Mouse (Mus musculus) erythroblast, embryonic 14.5 days (primary cell): ENCODE measurements around the gene Ptpn12.

Source experiments
- GATA1 ChIP-seq: IDR thresholded peaks from 2 replicates; pipeline ENCODE4 v1.6.1; 2012; ENCODE audit warnings: low read length, inconsistent platforms, mixed read lengths
- TAL1 ChIP-seq: IDR thresholded peaks from 3 replicates; pipeline ENCODE4 v1.6.1; 2012; ENCODE audit warnings: low read length, inconsistent platforms, mixed read lengths

DNA sequence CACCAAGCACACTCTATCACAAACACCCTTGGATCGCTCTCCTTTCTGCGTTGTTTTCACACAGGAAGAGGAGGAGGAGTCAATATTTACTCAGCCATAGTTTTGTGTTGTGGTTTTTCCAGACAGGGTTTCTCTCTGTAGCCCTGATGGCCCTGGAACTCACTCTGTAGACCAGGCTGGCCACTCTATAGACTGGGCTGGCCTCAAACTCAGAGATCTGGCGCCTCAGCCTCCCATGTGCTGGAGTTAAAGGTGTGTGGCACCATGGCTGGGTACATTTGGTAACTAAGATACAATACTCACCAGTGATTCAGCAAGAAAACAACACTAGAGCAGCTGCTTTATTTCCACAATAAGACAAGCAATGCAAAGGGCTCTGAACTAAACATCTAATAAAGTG is 113.2 kb downstream of the Ptpn12 start:
- no peak for TF ChIP-seq GATA1
- TF ChIP-seq TAL1, result no peak
